Mouse (Mus musculus) liver, postnatal 0 days (tissue): ENCODE data around the gene Tmem131. TPM values are rescaled to one million over a fixed set of nuclear protein-coding genes. Genes with fewer than 3 reads are reported as not detected.

Experiments
- ATAC-seq: fragments of 200-750 bp; cut with Nextera tagmentation; 2 replicates; pipeline ENCODE4 v1.8.0; 2017; ENCODE audit warnings: mild to moderate bottlenecking, moderate library complexity
- DNase-seq: peaks from one replicate; pipeline ENCODE4 v3.0.0-alpha.2; 2016
- H3K27ac ChIP-seq: fragments of 300-500 bp; sonication (generic); 2 replicates; pipeline ENCODE4 v1.5.1; 2014; ENCODE audit warnings: antibody characterized with exemption, moderate library complexity, mild to moderate bottlenecking, low read depth
- H3K27me3 ChIP-seq: fragments of 300-500 bp; sonication (generic); 2 replicates; pipeline ENCODE4 v1.6.1; 2014; ENCODE audit warnings: low read length, control low read depth, mixed read lengths; ENCODE audit not compliant: insufficient read depth
- H3K36me3 ChIP-seq: fragments of 300-500 bp; sonication (generic); replicated peaks from 2 replicates; pipeline ENCODE4 v1.6.1; 2014; ENCODE audit warnings: mild to moderate bottlenecking, control low read depth, low read length, moderate library complexity, mixed read lengths; ENCODE audit not compliant: insufficient read depth
- H3K4me1 ChIP-seq: fragments of 300-500 bp; sonication (generic); 2 replicates; pipeline ENCODE4 v1.6.1; 2014; ENCODE audit warnings: antibody characterized with exemption, mild to moderate bottlenecking, control low read depth; ENCODE audit not compliant: insufficient read depth
- H3K4me2 ChIP-seq: fragments of 300-500 bp; sonication (generic); 2 replicates; pipeline ENCODE4 v1.6.1; 2014; ENCODE audit warnings: low read depth, mild to moderate bottlenecking, low read length, moderate library complexity, mixed read lengths
- H3K4me3 ChIP-seq: fragments of 300-500 bp; sonication (generic); 2 replicates; pipeline ENCODE4 v1.5.1; 2014; ENCODE audit warnings: low read depth, low read length
- H3K9ac ChIP-seq: fragments of 300-500 bp; sonication (generic); replicated peaks from 2 replicates; pipeline ENCODE4 v1.6.1; 2014; ENCODE audit warnings: mild to moderate bottlenecking, moderate library complexity
- H3K9me3 ChIP-seq: fragments of 300-500 bp; sonication (generic); 2 replicates; pipeline ENCODE4 v1.6.1; 2016; ENCODE audit warnings: mild to moderate bottlenecking, control low read depth, low read length, mixed read lengths
- CTCF ChIP-seq: sonication (generic); IDR thresholded peaks from 2 replicates; pipeline ENCODE4 v1.5.1; 2016; ENCODE audit warnings: antibody characterized with exemption, low read depth
- EP300 ChIP-seq: IDR thresholded peaks from 2 replicates; pipeline ENCODE4 v1.6.1; 2016; ENCODE audit warnings: antibody characterized with exemption, low read depth, mild to moderate bottlenecking
- WGBS: fragments of 180-500 bp; shearing (Covaris S2); extraction: QIAGEN DNeasy Blood & Tissue Kit; methylation state at CpG from one replicate; pipeline ENCODE4 v1.1.7; 2014; ENCODE audit not compliant: insufficient replicate concordance; 5-methylcytosine and 5-hydroxymethylcytosine counted together
- polyA plus RNA-seq: library from polyadenylated mRNA; unstranded; fragments of >200 nt; fragmentation: Nextera tagmentation; extraction: Ambion mirVana; gene quantifications from 2 replicates; pipeline ENCODE4 v1.2.1, GENCODE M21; 2015

Gene Tmem131
- polyA plus RNA-seq, 1 experiment from 2014 or later: 6.1 TPM

GRCm38 (mm10) chr1:36984406-36984805 lies 40.9 kb upstream of the Tmem131 start:
- Histone ChIP-seq H3K9me3 (no peaks in the 10 kb centered on the region), H3K4me2 (no peak overlapping the region), H3K27me3 (0 out of 2 replicates have a peak, but pooled peaks cover 5% of the 10 kb centered on the region), H3K4me3 (no peak overlapping the region), H3K36me3 (no peaks in the 10 kb centered on the region), H3K27ac (no peak overlapping the region), H3K4me1 (no peaks in the 10 kb centered on the region), H3K9ac (no peak overlapping the region)
- DNase-seq (no peak), ATAC-seq (no peak)
- whole genome bisulfite sequencing: 55% methylated on average over 6 of the region's 6 CpGs
- TF ChIP-seq EP300 (no peak), CTCF (no peak)

DNA sequence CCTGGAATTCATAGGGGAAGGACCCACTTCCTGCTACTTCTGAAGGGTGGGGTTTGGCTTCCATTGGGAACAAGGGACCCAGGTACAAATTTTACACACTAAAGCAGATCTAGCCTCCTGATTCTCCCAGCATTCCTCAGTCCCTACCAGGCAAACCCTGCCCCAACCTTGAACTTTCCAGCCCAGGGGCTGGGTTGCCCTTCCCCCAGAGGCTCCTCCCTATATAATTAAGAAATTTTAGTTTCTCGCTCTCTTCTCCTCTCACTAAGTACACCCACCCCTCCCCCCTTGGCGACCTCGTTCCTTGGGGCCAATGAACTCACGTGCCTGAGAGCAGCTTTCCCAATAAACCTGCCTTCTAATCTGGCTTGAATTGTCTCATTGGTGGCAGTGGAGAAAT lies 40.3 kb upstream of the Tmem131 start:
- TF ChIP-seq EP300 (no peak), CTCF (no peak)
- no peak for ATAC-seq
- no peaks in the 10 kb centered on the region for H3K9me3 ChIP-seq
- no peaks in the 10 kb centered on the region for H3K36me3 ChIP-seq
- H3K9ac ChIP-seq: no peak overlapping the region
- no peak overlapping the region for H3K4me3 ChIP-seq
- no peak overlapping the region for H3K4me2 ChIP-seq
- WGBS: 51% methylated on average over 4 of the region's 4 CpGs
- no peak for DNase-seq
- H3K4me1 ChIP-seq: no peaks in the 10 kb centered on the region
- no peak overlapping the region for H3K27ac ChIP-seq
- 0 out of 2 replicates have a peak, but pooled peaks cover 5% of the 10 kb centered on the region for H3K27me3 ChIP-seq

DNA sequence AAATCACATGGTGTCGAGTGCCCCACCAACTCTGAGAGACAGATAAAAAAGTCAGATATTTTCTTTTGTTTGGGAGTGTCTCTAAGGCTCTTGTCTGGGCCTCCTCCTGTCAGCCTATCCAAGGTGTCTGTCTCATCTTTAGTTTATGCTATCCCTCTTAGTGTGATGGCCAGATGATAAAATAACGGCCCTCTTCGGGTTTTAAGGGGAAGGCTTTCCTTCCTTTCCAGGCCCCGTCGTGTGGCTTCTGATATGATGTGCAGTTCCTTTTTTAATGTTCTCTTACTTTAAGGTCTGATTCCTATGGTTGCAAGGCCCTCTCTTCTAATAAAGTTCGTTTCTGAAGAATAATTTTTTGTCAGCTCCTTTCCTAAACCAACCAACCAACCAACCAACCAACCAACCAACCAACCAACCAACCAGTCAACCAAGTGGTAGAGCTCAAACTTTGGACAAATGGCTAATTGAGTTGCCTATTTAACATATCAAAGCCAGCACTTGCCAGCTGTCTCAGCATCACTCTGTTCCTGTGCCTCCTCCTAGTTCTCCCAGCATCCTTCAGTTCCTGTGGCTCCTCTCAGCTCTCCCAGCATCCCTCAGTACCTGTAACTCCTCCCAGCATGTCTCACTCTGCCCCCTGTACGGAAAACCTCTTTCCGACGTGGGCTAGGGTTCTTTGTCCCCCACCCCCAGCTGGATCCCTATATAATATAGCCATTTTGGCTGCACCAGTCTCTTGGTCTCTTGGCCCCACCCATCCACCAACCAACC lies 38.9 kb upstream of the Tmem131 start:
- Histone ChIP-seq H3K36me3 (no peaks in the 10 kb centered on the region), H3K9ac (no peak overlapping the region), H3K27me3 (0 out of 2 replicates have a peak, but pooled peaks cover 5% of the 10 kb centered on the region), H3K9me3 (no peaks in the 10 kb centered on the region), H3K4me2 (no peak overlapping the region), H3K27ac (no peak overlapping the region), H3K4me1 (no peaks in the 10 kb centered on the region), H3K4me3 (no peak overlapping the region)
- no peak for TF ChIP-seq CTCF
- no peak for TF ChIP-seq EP300
- ATAC-seq (no peak), DNase-seq (no peak)
- WGBS: 52% methylated on average over 9 of the region's 9 CpGs

GRCm38 (mm10) chr1:36976770-36977169 lies 33.3 kb upstream of the Tmem131 start:
- Histone ChIP-seq H3K4me1 (no peaks in the 10 kb centered on the region), H3K4me2 (no peak overlapping the region), H3K9ac (no peak overlapping the region), H3K27ac (peak overlapping the region; percentile 18; the same call in 1 of the 2 replicates), H3K4me3 (no peak overlapping the region), H3K9me3 (no peaks in the 10 kb centered on the region; the same call in 1 of the 2 replicates), H3K36me3 (no peaks in the 10 kb centered on the region), H3K27me3 (no peaks in the 10 kb centered on the region)
- TF ChIP-seq CTCF (no peak), EP300 (no peak)
- ATAC-seq (peak; percentile 41), DNase-seq (no peak)
- 60% methylated on average over 4 of the region's 4 CpGs for WGBS

GRCm38 (mm10) chr1:36970918-36971617 lies 27.6 kb upstream of the Tmem131 start:
- ATAC-seq: no peak
- no peak for TF ChIP-seq EP300
- TF ChIP-seq CTCF: no peak
- 87% methylated on average over 3 of the region's 3 CpGs for WGBS

GRCm38 (mm10) chr1:36965831-36966230 lies 22.4 kb upstream of the Tmem131 start:
- 84% methylated on average over 5 of the region's 5 CpGs for WGBS
- no peaks in the 10 kb centered on the region for H3K4me1 ChIP-seq
- no peak overlapping the region for H3K4me2 ChIP-seq
- H3K27me3 ChIP-seq: no peaks in the 10 kb centered on the region
- no peaks in the 10 kb centered on the region for H3K9me3 ChIP-seq
- H3K36me3 ChIP-seq: no peaks in the 10 kb centered on the region
- TF ChIP-seq CTCF: no peak
- no peak for TF ChIP-seq EP300
- H3K9ac ChIP-seq: no peak overlapping the region
- no peak for ATAC-seq
- no peak for DNase-seq
- no peak overlapping the region for H3K4me3 ChIP-seq
- H3K27ac ChIP-seq: no peak overlapping the region

More at GRCm38 (mm10) chr1:36970918-36971617, 27.6 kb upstream of the Tmem131 start:
- Histone ChIP-seq H3K4me1 (no peaks in the 10 kb centered on the region), H3K4me2 (no peak overlapping the region), H3K27me3 (no peaks in the 10 kb centered on the region), H3K36me3 (no peaks in the 10 kb centered on the region), H3K9ac (no peak overlapping the region), H3K27ac (no peak overlapping the region), H3K9me3 (no peaks in the 10 kb centered on the region; the same call in 1 of the 2 replicates), H3K4me3 (no peak overlapping the region)
- no peak for DNase-seq
